Mouse (Mus musculus) intestine, embryonic 15.5 days (tissue): ENCODE data around the gene Aldoart2. TPM values are rescaled to one million over a fixed set of nuclear protein-coding genes. Genes with fewer than 3 reads are reported as not detected.
A peak's percentile ranks its signal among the peaks of the same experiment; 100 is the strongest.

ENCODE experiments used
- ATAC-seq: fragments of 200-750 bp; cut with Nextera tagmentation; 2 replicates; pipeline ENCODE4 v1.8.0; 2017; ENCODE audit warnings: moderate TSS enrichment, moderate library complexity
- H3K27ac ChIP-seq: fragments of 300-500 bp; sonication (generic); 2 replicates; pipeline ENCODE4 v1.5.1; 2015; ENCODE audit warnings: mild to moderate bottlenecking, inconsistent platforms
- H3K27me3 ChIP-seq: fragments of 300-500 bp; sonication (generic); replicated peaks from 2 replicates; pipeline ENCODE4 v1.6.1; 2015; ENCODE audit warnings: inconsistent platforms
- H3K36me3 ChIP-seq: fragments of 300-500 bp; sonication (generic); 2 replicates; pipeline ENCODE4 v1.6.1; 2015; ENCODE audit warnings: inconsistent platforms
- H3K4me1 ChIP-seq: fragments of 300-500 bp; sonication (generic); replicated peaks from 2 replicates; pipeline ENCODE4 v1.6.1; 2015; ENCODE audit warnings: inconsistent platforms
- H3K4me2 ChIP-seq: fragments of 300-500 bp; sonication (generic); replicated peaks from 2 replicates; pipeline ENCODE4 v1.6.1; 2015; ENCODE audit warnings: mild to moderate bottlenecking, inconsistent platforms
- H3K4me3 ChIP-seq: fragments of 300-500 bp; sonication (generic); replicated peaks from 2 replicates; pipeline ENCODE4 v1.5.1; 2015; ENCODE audit warnings: inconsistent platforms
- H3K9ac ChIP-seq: fragments of 300-500 bp; sonication (generic); 2 replicates; pipeline ENCODE4 v1.6.1; 2015; ENCODE audit warnings: inconsistent platforms
- H3K9me3 ChIP-seq: fragments of 300-500 bp; sonication (generic); 2 replicates; pipeline ENCODE4 v1.6.1; 2016; ENCODE audit warnings: inconsistent platforms
- WGBS: fragments of 180-500 bp; shearing (Covaris S2); methylation state at CpG from one replicate; pipeline ENCODE4 v1.1.7; 2015; 5-methylcytosine and 5-hydroxymethylcytosine counted together
- polyA plus RNA-seq: library from polyadenylated mRNA; unstranded; fragments of >200 nt; fragmentation: Nextera tagmentation; extraction: Ambion mirVana; gene quantifications from 2 replicates; pipeline ENCODE4 v1.2.1, GENCODE M21; 2015

The Aldoart2 gene
- polyA plus RNA-seq, 1 experiment from 2014 or later: 0.09 TPM

DNA sequence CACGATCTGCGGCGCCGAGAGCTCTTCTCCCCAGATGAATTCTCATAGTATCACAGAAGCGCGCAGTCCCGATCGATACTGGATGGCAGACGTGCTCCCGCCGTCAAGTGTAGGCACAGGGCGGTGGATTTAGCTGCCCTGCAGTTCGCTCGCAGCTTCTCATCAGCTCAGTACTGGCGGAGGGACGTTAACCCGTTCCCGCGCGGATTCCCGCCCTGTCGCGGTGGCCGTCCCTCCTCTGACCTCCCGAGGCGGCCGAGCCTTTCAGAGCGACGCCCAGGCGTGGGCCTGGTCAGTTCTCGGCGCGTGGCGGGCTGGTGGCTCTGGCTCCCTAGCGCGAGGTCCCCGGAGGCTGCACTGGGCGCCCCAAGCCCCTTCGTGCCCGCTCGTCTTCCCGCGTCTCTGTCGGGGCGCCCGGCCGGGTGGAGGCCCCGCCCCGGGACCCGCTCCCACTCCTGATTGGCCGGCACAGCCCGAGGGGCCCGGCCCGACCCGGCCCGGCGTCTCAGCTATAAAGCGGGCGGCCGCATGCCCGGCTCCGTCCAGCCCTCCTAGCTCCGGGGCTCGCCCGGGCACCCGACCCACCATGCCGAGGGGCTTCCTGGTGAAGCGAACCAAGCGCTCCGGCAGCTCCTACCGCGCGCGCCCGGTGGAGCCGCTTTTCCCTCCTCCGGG, 34.0 kb downstream of the Aldoart2 start, which contains the start of gene Insm2:
Gene Insm2 (plus strand): TSS at position 541 of the 675 bp plus-strand sequence.
- no peaks in the 10 kb centered on the region for H3K9me3 ChIP-seq
- H3K9ac ChIP-seq: no peak within 1 kb of the TSS
- H3K27me3 ChIP-seq: peaks cover 43% of the 10 kb centered on the region
- peak within 1 kb of the TSS; percentile 45 for H3K4me3 ChIP-seq
- H3K36me3 ChIP-seq: no peaks in the 10 kb centered on the region
- no peak within 1 kb of the TSS for H3K27ac ChIP-seq
- ATAC-seq: peak; percentile 79
- under 1% methylated on average over 72 of the region's 77 CpGs for WGBS
- peak within 1 kb of the TSS; percentile 88 for H3K4me2 ChIP-seq
- H3K4me1 ChIP-seq: peaks cover 21% of the 10 kb centered on the region

DNA sequence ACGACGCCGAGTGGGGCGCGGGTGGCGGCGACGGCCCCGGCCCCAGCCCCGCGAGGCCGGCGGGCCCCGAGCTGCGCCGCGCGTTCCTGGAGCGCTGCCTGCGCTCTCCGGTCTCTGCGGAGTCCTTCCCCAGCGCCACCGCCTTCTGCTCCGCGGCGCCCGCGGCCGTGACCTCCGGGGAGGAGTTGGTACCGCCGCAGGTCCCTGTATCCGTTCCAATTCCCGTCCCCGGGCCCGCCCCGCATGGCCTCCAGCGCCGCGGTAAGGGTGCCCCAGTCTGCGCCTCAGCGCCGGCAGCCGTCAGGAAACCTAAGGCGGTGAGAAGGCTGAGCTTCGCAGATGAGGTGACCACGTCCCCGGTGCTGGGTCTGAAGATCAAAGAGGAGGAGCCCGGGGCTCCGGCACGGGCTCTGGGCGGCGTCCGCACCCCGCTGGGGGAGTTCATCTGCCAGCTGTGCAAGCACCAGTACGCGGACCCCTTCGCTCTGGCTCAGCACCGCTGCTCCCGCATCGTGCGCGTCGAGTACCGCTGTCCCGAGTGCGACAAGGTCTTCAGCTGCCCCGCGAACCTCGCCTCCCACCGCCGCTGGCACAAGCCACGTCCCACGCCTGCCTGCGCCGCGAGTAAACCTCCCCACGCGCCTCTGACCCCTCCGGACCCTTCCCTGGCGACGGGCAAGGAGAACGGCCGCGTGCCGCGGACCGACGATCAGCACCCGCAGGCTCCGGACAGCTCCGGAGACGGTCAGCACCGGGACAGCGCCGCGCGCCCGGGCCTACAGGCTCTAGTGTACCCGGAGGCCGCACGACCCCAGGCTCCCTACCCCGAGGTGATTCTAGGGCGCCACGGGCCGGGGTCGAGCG, 34.8 kb downstream of the Aldoart2 start:
- Histone ChIP-seq H3K4me3 (peak overlapping the region; percentile 45), H3K9me3 (no peaks in the 10 kb centered on the region), H3K4me2 (peak overlapping the region; percentile 88), H3K9ac (no peak overlapping the region), H3K27ac (no peak overlapping the region), H3K36me3 (no peaks in the 10 kb centered on the region), H3K27me3 (peaks cover 43% of the 10 kb centered on the region), H3K4me1 (peaks cover 21% of the 10 kb centered on the region)
- ATAC-seq: peak; percentile 88
- 1% methylated on average over 108 of the region's 109 CpGs for WGBS

DNA sequence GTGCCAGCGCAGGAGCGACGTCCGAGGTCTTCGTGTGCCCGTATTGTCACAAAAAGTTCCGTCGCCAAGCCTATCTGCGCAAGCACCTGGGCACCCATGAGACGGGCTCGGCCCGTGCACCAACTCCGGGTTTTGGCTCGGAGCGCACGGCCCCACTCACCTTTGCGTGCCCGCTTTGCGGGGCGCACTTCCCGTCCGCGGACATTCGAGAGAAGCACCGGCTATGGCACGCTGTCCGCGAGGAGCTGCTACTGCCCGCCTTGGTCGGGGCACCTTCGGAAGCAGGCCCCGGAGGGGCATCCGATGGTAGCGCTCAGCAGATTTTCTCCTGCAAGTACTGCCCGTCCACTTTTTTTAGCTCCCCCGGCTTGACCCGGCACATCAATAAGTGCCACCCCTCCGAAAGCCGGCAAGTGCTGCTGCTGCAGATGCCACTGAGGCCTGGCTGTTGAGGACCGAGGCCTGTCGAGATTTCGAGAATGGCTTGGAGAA, 35.5 kb downstream of the Aldoart2 start:
- Histone ChIP-seq H3K27me3 (peaks cover 43% of the 10 kb centered on the region), H3K9ac (no peak overlapping the region), H3K4me2 (peak overlapping the region; percentile 88), H3K4me1 (peaks cover 21% of the 10 kb centered on the region), H3K36me3 (no peaks in the 10 kb centered on the region), H3K9me3 (no peaks in the 10 kb centered on the region), H3K4me3 (peak overlapping the region; percentile 15), H3K27ac (no peak overlapping the region)
- peak; percentile 45; the same call in 1 of the 2 replicates for ATAC-seq
- 5% methylated on average over 42 of the region's 42 CpGs for WGBS

DNA sequence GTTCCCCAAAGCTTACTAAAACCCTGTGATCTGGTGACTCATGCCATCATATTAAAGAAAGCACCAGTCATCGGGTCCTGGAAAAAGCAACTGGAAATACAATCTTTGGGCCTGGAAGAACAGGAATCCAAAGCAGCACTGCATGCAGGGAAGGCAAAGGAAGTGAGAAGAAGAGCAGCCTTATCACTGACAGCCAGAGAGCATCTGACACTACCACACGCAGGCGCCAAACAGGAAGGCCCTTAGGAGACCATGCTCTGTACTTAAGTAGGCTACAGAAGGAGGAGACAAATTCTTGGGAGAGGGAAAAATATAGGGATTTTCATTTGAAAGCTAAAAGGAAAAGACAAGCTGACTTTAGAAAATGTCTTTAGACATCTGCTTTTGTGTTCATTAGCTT, 39.4 kb downstream of the Aldoart2 start:
- 76% methylated on average over 3 of the region's 3 CpGs for WGBS
- no peaks in the 10 kb centered on the region for H3K36me3 ChIP-seq
- H3K4me2 ChIP-seq: no peak overlapping the region

DNA sequence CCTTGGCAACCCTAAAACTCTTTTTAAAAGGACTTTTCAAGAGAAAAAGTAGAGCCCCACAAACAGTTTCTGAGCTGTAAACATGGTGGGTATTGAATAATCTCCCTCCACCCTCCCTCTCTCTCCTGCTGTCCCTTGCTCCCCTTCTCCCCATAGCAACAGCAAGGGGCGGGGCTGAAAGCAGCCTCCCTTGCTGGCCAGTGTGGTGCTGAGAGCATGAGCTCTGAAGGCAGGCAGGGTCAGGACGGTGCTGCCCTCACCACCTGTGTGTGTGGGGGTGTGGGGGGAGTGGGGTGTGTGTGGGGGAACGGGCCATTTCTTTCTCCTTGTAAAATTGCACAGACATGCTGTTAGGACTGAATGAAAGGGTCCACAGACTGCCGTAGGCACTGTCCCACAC, 42.9 kb downstream of the Aldoart2 start:
- Histone ChIP-seq H3K9ac (no peak overlapping the region), H3K27me3 (no peaks in the 10 kb centered on the region), H3K4me2 (no peak overlapping the region), H3K27ac (no peak overlapping the region), H3K36me3 (no peaks in the 10 kb centered on the region), H3K9me3 (no peaks in the 10 kb centered on the region), H3K4me3 (no peak overlapping the region), H3K4me1 (no peaks in the 10 kb centered on the region)
- no peak for ATAC-seq
- WGBS: 38% methylated on average over 4 of the region's 4 CpGs

More for the DNA sequence above, 39.4 kb downstream of the Aldoart2 start:
- H3K9ac ChIP-seq: no peak overlapping the region
- peaks cover 20% of the 10 kb centered on the region for H3K27me3 ChIP-seq
- no peaks in the 10 kb centered on the region for H3K9me3 ChIP-seq
- H3K4me3 ChIP-seq: no peak overlapping the region
- no peak for ATAC-seq
- no peak overlapping the region for H3K27ac ChIP-seq
- H3K4me1 ChIP-seq: peaks cover 13% of the 10 kb centered on the region

DNA sequence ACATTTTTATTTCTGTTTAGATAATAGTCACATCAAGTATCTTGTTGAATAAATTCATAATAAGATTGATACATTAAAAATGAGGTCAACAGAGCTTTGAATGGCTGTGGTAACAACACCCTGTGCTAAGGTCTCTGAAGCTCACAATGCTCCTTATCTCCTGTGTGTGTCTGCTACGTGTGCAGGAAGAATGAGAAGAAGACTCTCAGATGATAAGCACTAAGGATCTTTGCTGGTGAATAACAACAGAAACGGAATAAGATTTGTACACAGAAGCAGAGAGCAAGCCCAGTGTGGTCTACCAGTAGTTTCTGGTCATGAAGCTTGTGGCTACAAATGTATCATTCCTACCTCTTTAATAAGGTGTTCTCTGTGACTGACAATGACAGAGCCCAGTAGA, 45.8 kb downstream of the Aldoart2 start:
- H3K9ac ChIP-seq: no peak overlapping the region
- H3K27me3 ChIP-seq: no peaks in the 10 kb centered on the region
- H3K9me3 ChIP-seq: no peaks in the 10 kb centered on the region
- no peak overlapping the region for H3K4me2 ChIP-seq
- H3K27ac ChIP-seq: no peak overlapping the region
- WGBS: 68% methylated on average over 2 of the region's 2 CpGs
- no peaks in the 10 kb centered on the region for H3K36me3 ChIP-seq
- no peak for ATAC-seq
- no peak overlapping the region for H3K4me3 ChIP-seq
- H3K4me1 ChIP-seq: no peaks in the 10 kb centered on the region

Other genes with a start within 250 kb of the Aldoart2 start
- 413 and 421 TPM in 2 replicates for gene Psma6, start 181.0 kb upstream of the Aldoart2 start, polyA plus RNA-seq
- gene Nfkbia, start 72.6 kb upstream of the Aldoart2 start, polyA plus RNA-seq: 72.5 and 74.2 TPM in 2 replicates
- gene Insm2, start 34.2 kb downstream of the Aldoart2 start, polyA plus RNA-seq: 0.26 and 0.29 TPM in 2 replicates